Mouse (Mus musculus): ENCODE results near the gene Taf1a.

Gene Taf1a

GRCm38 (mm10) chr1:183414081-183414727 is 25.4 kb downstream of the Taf1a start:
- no peak for DNase-seq (ENCODE audit: low spot score in 2 of 2)

- no peak for DNase-seq (ENCODE audit: low spot score in 2 of 2)
Measured at GRCm38 (mm10) chr1:183417873-183418272, 29.1 kb downstream of the Taf1a start, which contains the start of gene Hhipl2. Gene Hhipl2 (plus strand): TSS chr1:183418215.

GRCm38 (mm10) chr1:183419741-183420140 is 31.0 kb downstream of the Taf1a start:
- DNase-seq (ENCODE audit: low spot score in 2 of 2), result no peak

GRCm38 (mm10) chr1:183420296-183420695 is 31.5 kb downstream of the Taf1a start:
- no peak for DNase-seq (ENCODE audit: low spot score in 2 of 2)

GRCm38 (mm10) chr1:183424100-183424499 is 35.3 kb downstream of the Taf1a start:
- no peak for DNase-seq (ENCODE audit: low spot score in 2 of 2)

- DNase-seq (ENCODE audit: low spot score in 2 of 2), result no peak
Measured at GRCm38 (mm10) chr1:183434918-183435317, 46.1 kb downstream of the Taf1a start.

GRCm38 (mm10) chr1:183439036-183439435 is 50.3 kb downstream of the Taf1a start:
- DNase-seq (ENCODE audit: low spot score in 2 of 2), result peak; percentile 38 to 52

- peak; percentile 26 to 59 for DNase-seq (ENCODE audit: low spot score in 2 of 2)
Measured at GRCm38 (mm10) chr1:183442015-183442774, 53.4 kb downstream of the Taf1a start.

- DNase-seq (ENCODE audit: low spot score in 2 of 2), result no peak
Measured at GRCm38 (mm10) chr1:183453066-183453465, 64.3 kb downstream of the Taf1a start.
